Mouse (Mus musculus) forelimb bud, embryonic 11.5 days (tissue): Measurements from ENCODE around the gene Rtkn2.

ENCODE experiments used
- DNase-seq: peaks from one replicate; pipeline ENCODE4 v3.0.0-alpha.2; 2012; ENCODE audit warnings: low read depth, low spot score

The Rtkn2 gene

DNA sequence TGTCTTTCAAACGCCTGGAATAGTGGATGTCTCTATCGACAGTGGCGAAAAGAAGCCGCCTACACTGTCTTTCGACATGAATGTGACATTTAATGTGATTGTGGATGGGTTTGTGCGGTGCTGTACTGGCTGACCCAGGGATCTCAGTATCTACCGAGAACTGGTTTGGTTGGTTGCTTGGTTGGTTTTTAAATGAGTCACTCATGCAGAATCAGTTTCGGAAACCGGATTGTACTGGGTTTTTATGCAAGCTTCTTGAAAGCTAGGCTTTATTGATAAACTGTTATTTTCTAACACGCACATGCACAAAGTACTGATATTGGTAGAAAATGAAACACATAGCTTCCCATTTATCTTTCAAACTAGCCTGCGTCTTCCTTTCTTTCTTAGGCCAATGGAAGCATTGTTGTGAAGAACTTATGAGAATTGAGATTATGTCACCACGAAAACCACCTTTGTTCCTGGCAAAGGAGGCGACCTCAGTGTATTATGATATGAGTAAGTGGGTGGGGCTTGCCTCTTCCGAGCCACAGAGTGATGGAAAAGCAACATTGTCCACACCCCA, 60.4 kb downstream of the Rtkn2 start:
- no peak for DNase-seq

DNA sequence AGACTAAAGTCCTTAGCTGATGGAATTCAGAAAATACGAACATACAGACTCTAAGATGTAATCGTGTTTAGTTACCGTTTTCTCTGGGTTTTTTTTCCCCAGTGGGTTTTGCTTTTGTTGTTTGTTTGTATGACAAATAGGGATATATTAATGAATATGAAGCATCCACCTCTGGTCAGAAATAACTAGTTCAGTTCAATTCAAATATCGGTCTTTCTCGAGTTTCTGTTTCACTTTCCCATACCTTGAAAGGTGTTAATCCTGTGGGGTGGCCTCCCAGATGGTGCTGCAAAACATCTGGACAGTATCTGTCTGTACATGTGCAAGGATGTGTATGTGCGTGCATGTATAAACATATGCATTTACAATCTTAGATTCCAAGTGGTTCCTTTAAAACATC, 61.0 kb downstream of the Rtkn2 start:
- no peak for DNase-seq

DNA sequence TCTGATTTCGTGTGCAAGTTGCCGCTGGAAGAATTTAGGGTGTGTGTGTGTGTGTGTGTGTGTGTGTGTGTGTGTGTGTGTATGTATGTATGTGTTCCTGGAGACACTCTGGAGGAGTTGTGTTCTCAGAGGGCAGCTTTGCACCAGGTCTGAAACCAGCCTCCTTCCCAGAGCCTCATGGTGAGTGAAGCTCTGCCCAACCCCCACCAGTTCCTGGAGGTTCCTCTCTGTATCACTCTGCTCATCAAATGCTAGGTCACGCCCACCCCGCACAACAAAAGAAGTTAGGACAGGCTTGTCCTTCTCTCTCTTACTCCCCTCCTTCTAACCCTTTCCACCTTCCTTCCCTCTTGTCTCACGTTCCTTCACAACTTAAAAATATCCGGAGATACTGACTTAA, 64.6 kb downstream of the Rtkn2 start:
- no peak for DNase-seq

DNA sequence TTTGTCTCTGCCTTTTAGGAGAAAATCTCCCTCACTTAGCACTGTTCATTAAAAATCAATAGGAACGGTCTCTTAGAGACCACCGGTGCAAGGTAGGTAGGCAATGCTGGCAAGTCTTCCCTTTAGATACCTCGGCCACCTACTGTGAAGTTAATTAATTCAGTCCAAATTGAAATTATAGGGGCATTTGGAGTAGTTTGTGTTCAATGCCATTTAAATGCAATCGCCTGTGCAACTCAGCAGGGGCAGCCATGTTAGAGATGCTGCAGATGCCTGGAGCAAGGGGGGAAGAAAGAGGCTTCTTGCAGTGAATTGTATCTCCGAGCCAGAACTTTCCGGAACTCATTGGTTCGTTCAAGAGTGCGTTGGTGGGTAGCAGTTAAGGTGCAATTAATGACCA, 65.5 kb downstream of the Rtkn2 start:
- no peak for DNase-seq

DNA sequence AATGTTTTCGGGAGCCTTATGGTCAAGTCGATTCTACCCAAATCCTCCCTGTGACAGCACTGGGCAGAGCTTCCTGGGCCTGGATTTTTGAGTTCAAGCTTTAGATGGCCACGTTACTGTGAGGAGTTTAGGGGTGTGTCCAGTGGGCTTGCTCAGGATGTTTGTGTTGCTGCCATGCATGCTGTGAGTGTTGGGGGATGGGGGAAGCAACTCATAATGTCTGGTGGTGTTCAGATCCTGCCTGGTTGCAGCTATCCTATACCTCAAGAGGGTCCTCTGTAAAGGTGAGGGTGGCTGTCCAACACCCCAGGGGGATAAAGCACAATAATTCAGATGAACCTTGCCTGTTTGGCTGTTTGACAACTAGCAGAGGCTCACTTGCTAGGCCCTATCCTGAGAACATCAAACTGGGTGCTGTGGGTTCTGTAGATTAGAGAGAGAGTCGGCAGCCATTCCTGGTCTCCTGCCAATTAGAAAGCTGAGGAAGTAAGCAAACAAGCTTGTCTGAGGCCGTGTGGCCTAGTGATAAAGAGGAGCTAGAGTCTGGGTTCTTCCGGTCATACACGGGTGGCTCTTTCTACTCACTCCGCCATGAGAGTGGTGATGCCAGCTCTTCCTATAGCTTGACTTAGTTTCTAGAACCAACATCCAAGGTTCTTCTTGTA, 69.4 kb downstream of the Rtkn2 start:
- no peak for DNase-seq

DNA sequence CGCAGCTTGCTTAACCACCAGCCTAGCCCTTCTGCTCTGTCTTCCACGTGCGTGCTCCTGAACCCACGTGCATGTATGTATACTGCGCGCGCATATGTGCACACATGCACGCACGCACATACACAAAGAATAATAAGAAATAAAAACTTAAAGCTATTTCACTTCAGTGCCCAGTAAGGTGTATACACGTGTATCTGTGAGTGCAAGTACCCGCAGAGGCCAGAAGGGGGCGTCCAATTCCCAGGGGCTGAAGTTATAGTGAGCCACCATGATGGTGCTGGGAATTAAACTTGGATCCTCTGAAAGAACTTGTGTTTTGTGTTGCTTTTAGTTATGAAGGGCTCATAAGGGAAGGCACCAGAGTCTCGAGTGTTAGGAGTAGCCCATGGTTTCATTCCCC, 71.5 kb downstream of the Rtkn2 start:
- no peak for DNase-seq

DNA sequence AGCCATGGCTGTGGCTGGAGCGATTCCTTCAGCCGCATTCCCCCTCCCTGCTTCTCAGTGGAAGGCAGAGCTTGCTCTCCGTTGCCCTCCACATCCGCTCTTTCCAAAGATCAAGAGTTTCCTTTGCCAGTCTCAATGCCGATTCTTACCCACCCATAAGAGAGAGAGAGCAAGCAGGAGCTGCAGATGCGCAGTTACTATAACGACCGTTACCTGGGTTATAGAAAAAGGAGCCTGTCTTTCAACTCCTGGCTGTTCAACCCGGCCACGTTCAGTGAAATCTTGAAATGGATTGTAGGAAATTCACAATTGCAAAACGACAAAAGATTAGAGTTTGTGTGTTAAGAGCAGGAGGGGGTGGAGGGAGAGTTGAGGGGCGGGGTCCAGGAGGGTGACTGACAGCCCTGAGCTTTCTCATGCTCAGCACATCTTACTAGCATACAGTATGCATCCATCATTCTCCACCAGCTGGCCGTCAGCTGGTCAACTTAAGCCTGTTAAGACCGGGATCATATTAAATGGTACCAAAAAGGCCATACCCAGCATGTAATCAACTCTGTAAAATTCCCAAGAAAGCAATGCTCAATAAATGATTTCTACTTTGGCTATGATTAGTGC, 72.1 kb downstream of the Rtkn2 start:
- no peak for DNase-seq

DNA sequence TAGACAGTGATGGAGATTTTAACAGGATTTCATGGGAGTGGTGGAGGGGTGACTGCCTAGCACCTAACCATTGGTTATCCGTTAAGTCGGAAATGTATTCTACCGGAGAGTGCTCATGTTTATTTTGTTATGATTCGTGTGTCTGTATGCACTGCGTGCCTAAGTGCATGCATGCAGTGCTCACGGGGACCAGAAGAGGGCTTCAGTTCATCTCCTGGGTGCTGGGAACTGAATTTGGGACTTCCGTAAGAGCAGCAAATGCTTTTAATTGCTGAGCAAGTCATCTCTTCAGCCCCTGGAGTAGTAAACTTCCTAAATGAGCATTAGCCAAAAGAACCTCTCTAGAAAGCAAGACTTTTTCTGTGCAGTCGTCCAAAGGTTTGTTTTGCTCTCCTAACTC, 72.9 kb downstream of the Rtkn2 start:
- no peak for DNase-seq

DNA sequence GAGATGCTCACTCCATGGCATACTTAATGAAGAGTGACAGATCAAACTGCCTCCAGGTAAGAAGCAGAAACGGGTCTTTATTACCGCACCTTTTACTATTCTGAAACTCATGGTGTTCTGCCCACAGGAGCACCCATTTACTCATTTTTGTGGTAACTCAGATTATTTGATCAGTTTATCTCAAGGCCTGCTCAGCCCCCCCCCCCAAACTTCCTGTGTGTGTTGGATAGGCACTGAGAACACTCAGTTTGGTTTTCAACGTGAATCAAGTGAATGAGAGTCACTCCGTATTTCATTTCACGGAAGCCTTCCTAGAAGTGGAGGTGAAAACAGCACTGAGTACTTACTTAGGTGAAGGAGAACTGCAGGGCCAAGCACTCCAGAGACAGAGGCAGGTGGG, 74.8 kb downstream of the Rtkn2 start:
- no peak for DNase-seq

DNA sequence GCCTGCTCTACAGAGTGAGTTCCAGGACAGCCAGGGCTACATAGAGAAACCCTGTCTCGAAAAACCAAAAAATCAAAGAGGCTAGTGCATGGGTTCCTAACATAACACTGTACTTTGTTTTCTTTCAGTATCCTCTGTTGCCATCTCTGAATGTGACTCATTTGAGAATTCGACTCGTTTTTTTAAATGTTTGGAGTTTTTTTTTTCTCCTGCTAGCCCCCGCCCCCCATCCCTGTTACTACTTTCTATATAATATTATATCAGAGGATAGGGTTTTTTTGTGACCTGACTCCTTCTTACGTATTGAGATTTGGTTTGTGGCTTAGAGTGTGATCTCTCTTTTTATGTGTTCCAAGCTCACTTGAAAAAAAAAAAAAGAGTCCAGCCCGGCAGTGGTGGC, 75.3 kb downstream of the Rtkn2 start:
- no peak for DNase-seq

DNA sequence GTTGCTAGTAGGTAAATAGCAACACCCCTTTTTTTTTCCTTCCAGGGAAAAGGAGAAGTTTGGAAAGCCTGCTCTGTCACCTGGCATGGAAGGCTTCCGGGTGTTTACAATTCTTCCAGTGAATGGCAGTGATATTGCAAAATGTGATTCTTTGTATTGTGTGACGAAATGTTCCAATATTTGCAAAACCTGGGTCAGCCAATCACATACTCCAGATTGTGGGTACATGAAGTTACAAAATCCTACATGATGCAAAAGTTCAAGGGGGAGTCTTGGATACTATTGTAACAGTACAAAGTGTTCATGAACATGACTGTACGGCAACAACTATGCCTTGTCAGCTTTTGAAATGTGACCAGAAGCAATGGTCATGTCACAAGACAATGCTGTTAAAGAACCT, 78.5 kb downstream of the Rtkn2 start:
- no peak for DNase-seq

DNA sequence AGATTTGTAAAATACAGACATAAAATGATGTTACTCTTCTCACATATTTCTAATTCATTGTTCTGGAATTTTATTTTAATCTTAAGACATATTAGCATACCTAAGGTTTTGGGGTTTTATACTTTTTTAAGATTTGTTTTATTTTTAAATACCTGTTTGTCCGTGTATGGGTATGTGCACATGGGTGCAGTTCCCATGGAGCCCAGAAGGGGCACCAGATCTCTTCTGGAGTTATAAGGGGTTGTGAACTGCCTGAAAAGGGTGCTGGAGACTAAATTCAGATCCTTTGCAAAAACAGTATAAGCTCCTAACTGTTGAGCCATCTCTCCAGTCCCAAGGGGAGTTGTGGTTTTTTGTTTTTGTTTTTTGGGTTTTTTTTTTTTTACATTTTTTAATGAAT, 79.0 kb downstream of the Rtkn2 start:
- no peak for DNase-seq

DNA sequence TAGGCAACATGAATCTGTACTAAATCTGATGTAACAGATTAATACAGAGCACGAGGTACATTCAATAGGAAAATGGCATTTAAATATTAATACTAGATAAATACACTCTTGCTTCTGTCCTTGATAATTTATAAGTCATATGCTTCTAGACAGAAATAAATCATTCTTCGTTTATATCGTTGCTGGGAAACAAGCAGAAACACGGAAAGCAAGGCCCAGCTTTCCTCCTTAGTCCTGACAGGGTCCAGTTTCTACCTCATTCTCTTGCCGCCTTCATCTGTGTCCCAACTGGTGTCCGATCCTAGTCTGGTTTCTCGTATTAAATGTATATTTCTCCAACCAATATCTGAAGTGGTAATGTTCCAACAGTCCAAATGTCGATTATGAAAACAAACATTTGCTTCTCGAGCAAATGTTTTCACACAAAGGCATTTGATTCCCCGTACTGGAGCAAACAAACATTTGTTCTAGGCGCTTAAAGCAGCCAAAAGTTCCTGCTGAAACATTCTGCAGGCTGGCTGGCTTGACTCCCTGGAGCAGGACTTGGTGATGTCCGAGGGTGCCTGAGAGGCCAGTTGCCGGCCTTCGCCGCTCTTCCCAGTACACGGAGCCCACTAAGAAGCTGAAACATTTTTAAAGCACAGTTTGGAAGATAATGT, 81.3 kb downstream of the Rtkn2 start:
- DNase-seq: no peak

DNA sequence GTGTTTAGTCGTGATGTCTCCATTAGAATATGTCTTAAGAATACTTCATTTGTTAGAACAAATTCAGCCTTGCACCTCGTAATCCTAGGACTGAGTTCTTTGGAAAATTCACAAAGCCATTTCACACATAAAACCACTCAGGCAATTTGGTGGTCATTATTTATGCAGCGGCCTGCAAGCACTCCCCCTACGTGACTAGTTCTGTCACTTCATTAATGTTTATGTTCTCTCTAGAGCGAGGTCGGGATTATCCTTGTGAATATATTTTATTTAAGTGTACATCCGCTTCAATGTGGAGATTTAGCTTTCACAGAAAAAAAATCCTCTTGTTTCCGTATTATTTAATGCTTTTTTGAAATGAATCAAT, 81.9 kb downstream of the Rtkn2 start:
- DNase-seq: no peak

DNA sequence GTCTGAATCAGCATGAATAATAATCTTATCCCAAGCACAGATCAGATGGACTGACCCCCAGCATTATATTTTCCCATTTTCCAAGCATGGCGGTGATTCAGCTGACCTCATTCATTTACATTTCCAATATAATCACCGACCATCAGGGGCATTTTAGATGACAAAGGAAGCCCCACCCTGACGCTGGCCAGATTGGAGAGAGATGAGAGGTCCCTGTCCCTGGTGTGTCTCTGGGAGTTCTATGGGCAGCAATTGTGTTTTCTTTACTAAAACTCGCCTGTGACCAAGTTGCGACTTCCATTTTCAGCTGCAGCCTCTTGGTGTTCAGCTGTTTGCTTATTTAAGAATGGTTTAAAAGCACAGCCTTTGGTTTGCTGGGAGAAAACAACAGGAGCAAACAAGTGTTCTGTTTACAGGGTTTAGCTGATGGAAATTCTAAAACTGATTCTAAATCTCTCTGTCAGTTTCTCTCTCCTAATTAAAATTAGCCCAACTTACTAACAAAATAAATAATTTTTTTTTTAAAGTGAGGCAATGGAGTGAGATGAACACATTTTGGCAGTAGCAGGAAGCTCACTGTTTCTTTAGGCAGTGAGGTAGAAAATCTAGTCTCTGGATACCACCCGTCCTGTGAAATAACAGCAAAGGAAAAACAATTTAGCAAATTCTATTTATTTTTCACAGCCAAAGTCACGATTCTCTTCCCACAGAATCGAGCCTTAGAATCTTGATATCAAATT, 84.6 kb downstream of the Rtkn2 start:
- no peak for DNase-seq

DNA sequence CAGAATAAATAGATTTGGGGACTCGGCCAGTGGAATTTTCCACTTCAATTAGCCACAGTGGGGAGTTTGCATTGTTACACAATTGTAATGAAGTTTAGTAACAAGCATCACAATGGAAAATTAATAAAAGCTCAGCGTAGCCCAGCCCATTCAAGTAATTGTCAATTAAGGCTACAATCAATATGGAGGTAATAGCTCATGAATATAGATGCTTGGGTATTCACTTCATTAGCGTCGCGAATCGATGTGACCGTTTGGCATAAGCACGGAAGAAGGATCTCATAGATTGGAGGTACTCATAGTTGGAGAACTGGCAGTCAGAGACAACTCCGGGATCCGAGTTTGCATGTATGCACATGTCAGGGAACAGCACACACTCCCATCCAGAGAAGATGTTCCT, 85.2 kb downstream of the Rtkn2 start:
- DNase-seq: no peak

DNA sequence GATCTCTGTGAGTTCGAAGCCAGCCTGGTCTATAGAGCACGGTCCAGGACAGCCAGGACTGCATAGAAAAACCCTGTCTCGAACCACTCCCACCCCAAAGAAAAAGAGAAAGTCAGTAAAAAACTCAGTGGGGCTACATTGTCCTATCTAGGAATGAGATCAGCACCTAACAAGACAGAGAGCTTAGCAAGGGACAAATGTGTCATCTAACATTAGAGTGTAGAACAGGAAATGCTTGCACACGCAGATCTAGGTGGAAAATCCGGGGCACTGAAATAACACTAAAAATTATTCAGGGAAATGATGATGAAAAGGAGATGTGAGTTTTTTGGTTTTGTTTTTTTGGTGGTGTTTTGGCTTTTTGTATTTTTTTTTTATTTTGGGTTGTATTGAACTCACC, 86.8 kb downstream of the Rtkn2 start:
- DNase-seq: no peak

DNA sequence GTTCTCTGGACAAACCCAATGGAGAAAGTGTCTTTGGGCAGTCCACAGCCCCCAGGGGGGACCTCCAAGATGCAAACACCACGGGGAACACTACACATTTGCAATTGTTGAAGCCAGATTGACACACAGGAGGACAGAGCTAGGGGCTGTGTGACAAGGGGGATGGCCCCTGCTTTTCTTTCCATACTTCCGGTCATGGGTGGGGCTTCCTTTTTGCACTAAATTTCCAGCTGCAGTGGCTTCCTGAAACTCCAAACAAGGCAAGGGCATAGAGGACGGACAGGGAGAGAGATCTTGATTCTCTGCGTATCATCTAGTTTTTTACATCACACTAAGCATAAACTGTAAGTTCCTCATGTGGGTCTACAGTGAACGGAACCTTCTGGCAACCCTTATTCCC, 88.6 kb downstream of the Rtkn2 start:
- no peak for DNase-seq

DNA sequence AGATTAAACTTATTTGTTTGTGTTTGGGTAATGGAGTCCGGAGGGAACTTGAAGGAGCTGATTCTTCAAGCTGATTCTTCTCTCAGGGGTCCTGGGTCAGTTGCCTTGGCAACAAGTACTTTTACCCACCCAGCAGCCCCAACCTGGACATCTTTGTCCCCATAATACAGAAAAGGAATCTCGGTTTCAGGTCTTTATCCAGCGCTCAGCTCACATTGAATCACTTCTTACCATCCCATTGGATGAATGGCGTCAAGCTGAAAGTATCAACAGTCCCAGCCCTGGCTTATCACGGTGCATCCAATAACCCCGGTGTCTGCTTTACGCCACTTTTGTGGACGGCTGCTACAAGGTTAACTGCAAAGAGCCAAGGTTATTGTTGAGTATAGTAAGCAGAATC, 89.1 kb downstream of the Rtkn2 start:
- DNase-seq: no peak

DNA sequence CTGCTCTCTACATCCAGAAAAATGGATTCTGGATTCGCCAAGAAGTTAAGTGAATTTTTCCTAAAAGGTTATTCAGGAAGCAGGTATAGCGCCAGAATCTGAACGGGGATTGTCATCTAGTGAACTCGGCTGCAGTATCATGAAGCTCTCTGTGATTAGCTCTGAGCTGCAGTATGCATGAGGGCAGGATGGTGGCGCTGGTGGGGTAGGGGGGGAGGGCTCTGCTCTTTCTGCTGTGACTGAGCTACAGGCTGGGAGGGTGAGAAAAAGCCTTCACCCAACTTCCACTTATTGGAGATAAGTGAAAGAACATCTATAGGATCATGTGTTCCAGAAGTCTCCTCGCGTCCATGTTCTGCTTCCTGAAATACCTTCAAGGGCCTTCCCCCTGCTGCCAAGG, 91.7 kb downstream of the Rtkn2 start:
- DNase-seq: no peak

DNA sequence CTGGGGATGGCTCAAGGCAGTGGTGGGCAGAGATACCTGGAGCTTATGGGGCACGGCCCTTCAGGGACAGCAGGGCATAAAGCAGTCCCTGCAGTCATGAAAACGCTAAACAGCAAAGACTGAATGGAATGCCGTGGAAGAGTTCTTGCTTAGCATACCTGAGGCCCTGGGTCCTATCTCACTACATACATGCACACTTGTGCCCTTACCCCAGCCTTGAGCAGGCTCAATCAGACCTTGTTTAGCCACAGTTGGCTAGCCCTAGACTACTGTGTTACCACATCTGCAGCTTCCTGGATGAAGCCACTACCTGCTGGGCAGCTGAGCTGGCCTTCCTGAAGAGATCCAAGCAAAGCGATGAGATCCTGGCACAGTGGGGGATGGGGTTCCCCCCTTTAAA, 93.3 kb downstream of the Rtkn2 start:
- no peak for DNase-seq

DNA sequence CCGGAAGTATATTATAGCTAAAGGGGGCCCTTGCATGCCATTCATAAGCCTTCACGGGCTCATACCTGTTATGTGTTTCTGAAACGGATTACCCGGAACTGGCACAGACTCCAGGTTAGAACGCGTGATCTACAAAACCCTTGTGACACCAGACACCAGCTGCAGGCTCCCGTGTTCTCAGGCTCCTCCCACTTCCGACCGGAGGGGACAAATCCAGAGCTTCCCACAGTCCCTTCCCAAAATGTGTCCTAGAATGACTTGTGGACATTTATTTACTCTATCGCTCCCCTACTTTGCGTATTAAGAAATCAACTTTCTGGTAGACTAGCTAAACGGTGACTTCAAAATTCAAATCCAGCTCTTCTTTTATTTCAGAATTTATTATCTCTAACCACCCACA, 94.9 kb downstream of the Rtkn2 start:
- DNase-seq: no peak

DNA sequence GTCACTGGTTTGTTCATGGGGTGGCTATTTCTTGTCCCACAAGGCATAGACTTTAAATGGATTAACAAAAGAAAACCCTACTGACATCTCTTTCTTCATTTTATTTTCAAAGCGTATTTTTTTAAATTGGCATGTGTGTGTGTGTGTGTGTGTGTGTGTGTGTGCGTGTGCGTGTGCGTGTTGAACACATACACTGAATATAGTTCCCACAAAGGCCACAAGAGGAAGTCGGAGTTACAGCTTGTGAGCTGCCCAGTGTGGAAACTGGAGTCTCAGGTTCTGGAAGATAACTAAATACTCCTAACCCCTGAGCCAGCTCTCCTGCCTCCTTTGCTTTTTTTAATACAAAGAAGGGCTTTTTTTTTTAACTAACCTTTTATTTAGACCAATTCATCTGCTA, 95.8 kb downstream of the Rtkn2 start:
- no peak for DNase-seq
